Mouse (Mus musculus) lung, embryonic 16.5 days (tissue): ENCODE results near the gene Stip1. TPM values are rescaled to one million over a fixed set of nuclear protein-coding genes. Genes with fewer than 3 reads are reported as not detected.

Source experiments
- ATAC-seq: fragments of 200-750 bp; cut with Nextera tagmentation; 2 replicates; pipeline ENCODE4 v1.8.0; 2017; ENCODE audit warnings: low read depth, mild to moderate bottlenecking, moderate library complexity
- H3K27ac ChIP-seq: fragments of 300-500 bp; sonication (generic); 2 replicates; pipeline ENCODE4 v1.5.1; 2014; ENCODE audit warnings: mild to moderate bottlenecking, control low read depth, low read length
- H3K27me3 ChIP-seq: fragments of 300-500 bp; sonication (generic); 2 replicates; pipeline ENCODE4 v1.6.1; 2014; ENCODE audit warnings: low read depth, low read length, mixed read lengths; ENCODE audit not compliant: control insufficient read depth, insufficient read depth
- H3K36me3 ChIP-seq: fragments of 300-500 bp; sonication (generic); 2 replicates; pipeline ENCODE4 v1.6.1; 2014; ENCODE audit warnings: low read length; ENCODE audit not compliant: control insufficient read depth, insufficient read depth
- H3K4me1 ChIP-seq: fragments of 300-500 bp; sonication (generic); replicated peaks from 2 replicates; pipeline ENCODE4 v1.6.1; 2014; ENCODE audit warnings: low read length, mixed read lengths; ENCODE audit not compliant: control insufficient read depth, insufficient read depth
- H3K4me2 ChIP-seq: fragments of 300-500 bp; sonication (generic); 2 replicates; pipeline ENCODE4 v1.6.1; 2014; ENCODE audit warnings: low read depth, low read length, control low read depth
- H3K4me3 ChIP-seq: fragments of 300-500 bp; sonication (generic); 2 replicates; pipeline ENCODE4 v1.5.1; 2014; ENCODE audit warnings: mild to moderate bottlenecking, low read length, control low read depth
- H3K9ac ChIP-seq: fragments of 300-500 bp; sonication (generic); 2 replicates; pipeline ENCODE4 v1.6.1; 2014; ENCODE audit warnings: low read length, control low read depth
- H3K9me3 ChIP-seq: fragments of 300-500 bp; sonication (generic); 2 replicates; pipeline ENCODE4 v1.6.1; 2016; ENCODE audit warnings: low read length; ENCODE audit not compliant: control insufficient read depth
- WGBS: fragments of 180-500 bp; shearing (Covaris S2); extraction: QIAGEN DNeasy Blood & Tissue Kit; methylation state at CpG from one replicate; pipeline ENCODE4 v1.1.7; 2014; 5-methylcytosine and 5-hydroxymethylcytosine counted together
- polyA plus RNA-seq: library from polyadenylated mRNA; unstranded; fragments of >200 nt; fragmentation: Nextera tagmentation; extraction: Ambion mirVana; gene quantifications from 2 replicates; pipeline ENCODE4 v1.2.1, GENCODE M21; 2015

Gene Stip1
- polyA plus RNA-seq, 1 experiment from 2014 or later: 243 TPM

DNA sequence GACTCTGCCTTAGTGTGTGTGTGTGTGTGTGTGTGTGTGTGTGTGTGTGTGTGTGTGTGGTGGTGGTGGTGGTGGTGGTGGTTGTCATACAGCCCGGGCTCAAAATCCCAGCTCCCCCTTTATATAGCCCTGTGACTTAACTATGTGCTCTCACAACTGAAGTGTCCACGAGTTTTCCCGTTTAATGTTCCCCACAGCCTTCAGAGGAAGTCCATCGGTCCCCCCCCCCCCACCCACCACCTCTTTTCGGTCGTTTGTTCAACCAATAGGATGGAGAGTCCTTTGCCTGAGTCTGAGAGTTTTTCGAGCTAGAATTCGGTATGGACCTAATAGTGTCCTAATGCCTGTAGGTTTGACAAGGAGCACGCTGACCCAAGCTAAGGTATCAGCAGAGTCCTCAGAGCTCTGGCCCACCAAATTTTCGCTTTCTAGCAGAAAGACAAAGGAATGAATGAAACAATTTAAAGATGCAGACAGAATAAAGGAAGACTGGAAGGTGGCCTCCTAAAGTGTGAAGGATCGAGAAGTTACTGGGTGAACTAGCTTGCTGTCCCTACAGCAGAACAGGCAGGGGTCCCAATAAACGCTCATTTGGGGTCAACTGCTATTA is 66.1 kb downstream of the Stip1 start:
- no peaks in the 10 kb centered on the region for H3K9me3 ChIP-seq
- peak overlapping the region; percentile 90 for H3K4me2 ChIP-seq
- WGBS: 29% methylated on average over 12 of the region's 12 CpGs
- no peak for ATAC-seq
- peaks cover 7% of the 10 kb centered on the region for H3K36me3 ChIP-seq
- peaks cover 40% of the 10 kb centered on the region for H3K4me1 ChIP-seq
- no peaks in the 10 kb centered on the region for H3K27me3 ChIP-seq
- H3K4me3 ChIP-seq: peak overlapping the region; percentile 73
- H3K27ac ChIP-seq: peak overlapping the region; percentile 34; the same call in 1 of the 2 replicates
- peak overlapping the region; percentile 78 for H3K9ac ChIP-seq

DNA sequence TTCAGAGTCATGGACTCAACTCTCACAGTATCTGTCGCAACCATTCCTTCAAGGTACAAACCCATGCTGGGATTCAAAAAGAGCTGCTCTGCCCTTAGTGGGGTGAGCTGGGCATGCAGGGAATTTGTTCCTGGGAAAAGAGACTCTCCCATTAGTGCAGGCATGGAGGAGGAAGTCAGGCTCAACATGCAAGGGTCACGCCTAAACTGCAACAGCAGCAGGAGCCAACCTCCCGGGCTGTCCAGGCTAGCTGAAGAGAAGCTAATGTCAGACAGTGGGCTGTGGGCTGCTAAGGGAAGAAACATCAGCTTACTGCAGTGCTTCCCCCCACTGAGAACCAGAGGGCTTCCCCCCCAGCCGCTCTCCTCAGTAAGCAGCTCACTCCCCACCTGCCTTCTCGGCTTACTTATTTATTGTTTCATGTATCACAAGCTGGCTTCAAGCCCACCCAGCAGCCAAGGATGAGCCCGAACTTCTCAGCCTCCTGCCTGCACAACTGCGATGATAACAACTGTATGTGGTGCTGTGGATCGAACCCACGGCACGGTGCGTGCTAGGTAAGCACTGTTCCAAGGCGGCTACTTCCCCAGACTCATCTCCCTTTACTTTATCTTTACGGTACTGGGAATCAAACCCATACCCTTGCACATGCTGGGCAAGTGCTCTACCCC is 67.4 kb downstream of the Stip1 start:
- Histone ChIP-seq H3K4me3 (no peak overlapping the region), H3K4me2 (no peak overlapping the region), H3K4me1 (peaks cover 39% of the 10 kb centered on the region), H3K36me3 (peaks cover 2% of the 10 kb centered on the region), H3K9me3 (no peaks in the 10 kb centered on the region), H3K27ac (no peak overlapping the region), H3K9ac (no peak overlapping the region), H3K27me3 (no peaks in the 10 kb centered on the region)
- no peak for ATAC-seq
- WGBS: 76% methylated on average over 13 of the region's 13 CpGs

DNA sequence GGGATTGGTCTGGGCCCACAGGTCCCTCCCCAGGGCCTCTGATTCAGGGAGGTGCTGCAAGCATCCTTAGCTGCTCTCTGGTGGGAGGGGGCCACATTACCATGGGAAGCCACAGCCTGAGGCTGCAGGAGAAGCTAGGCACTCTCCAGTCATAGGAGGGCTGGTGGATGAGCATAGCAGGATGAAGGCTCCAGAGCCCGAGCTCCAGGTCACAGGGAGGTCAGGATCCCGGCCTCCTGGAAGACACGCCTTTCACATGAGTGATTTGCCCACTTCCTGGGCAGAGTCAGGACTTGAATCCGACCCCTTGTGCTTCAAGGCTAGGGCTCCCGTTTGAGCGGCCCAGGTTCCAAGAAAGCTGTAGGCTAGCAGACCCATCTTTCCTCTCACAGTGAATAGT is 68.1 kb downstream of the Stip1 start:
- Histone ChIP-seq H3K27ac (no peak overlapping the region), H3K9me3 (no peaks in the 10 kb centered on the region), H3K27me3 (no peaks in the 10 kb centered on the region), H3K4me1 (peaks cover 34% of the 10 kb centered on the region), H3K4me2 (no peak overlapping the region), H3K36me3 (no peaks in the 10 kb centered on the region), H3K9ac (no peak overlapping the region), H3K4me3 (no peak overlapping the region)
- WGBS: 33% methylated on average over 6 of the region's 6 CpGs
- ATAC-seq: no peak

Other genes starting within 250 kb of the Stip1 start
- gene Rps6ka4, start 199.3 kb downstream of the Stip1 start, polyA plus RNA-seq: 39.1 and 41.5 TPM in 2 replicates
- 1.6 and 3.0 TPM in 2 replicates for gene Ccdc88b, start 181.8 kb downstream of the Stip1 start, polyA plus RNA-seq
- 136 and 137 TPM in 2 replicates for gene Trmt112, start 130.3 kb downstream of the Stip1 start, polyA plus RNA-seq
- gene Prdx5, start 129.9 kb downstream of the Stip1 start, polyA plus RNA-seq: 283 and 302 TPM in 2 replicates
- gene Esrra, start 118.2 kb downstream of the Stip1 start, polyA plus RNA-seq: 8.5 and 9.9 TPM in 2 replicates
- 2.5 TPM in 2 replicates for gene Catsperz, start 114.6 kb downstream of the Stip1 start, polyA plus RNA-seq
- 0.21 and 0.96 TPM in 2 replicates for gene Kcnk4, start 105.5 kb downstream of the Stip1 start, polyA plus RNA-seq
- gene Bad, start 98.1 kb downstream of the Stip1 start, polyA plus RNA-seq: 82.5 and 90.7 TPM in 2 replicates
- gene Gpr137, start 97.5 kb downstream of the Stip1 start, polyA plus RNA-seq: 25.2 TPM in 2 replicates
- 41.4 and 44.8 TPM in 2 replicates for gene Ppp1r14b, start 65.0 kb downstream of the Stip1 start, polyA plus RNA-seq
- 49.1 and 49.8 TPM in 2 replicates for gene Plcb3, start 63.5 kb downstream of the Stip1 start, polyA plus RNA-seq
- gene Fkbp2, start 59.5 kb downstream of the Stip1 start, polyA plus RNA-seq: 125 and 151 TPM in 2 replicates
- 20.8 and 28.9 TPM in 2 replicates for gene Vegfb, start 52.3 kb downstream of the Stip1 start, polyA plus RNA-seq
- gene Dnajc4, start 47.4 kb downstream of the Stip1 start, polyA plus RNA-seq: 26.4 and 30.3 TPM in 2 replicates
- gene Nudt22, start 43.9 kb downstream of the Stip1 start, polyA plus RNA-seq: 22.6 and 23.7 TPM in 2 replicates
- gene Trpt1, start 43.8 kb downstream of the Stip1 start, polyA plus RNA-seq: 10.9 and 12.3 TPM in 2 replicates
- 11.1 and 15.6 TPM in 2 replicates for gene Fermt3, start 20.5 kb downstream of the Stip1 start, polyA plus RNA-seq
- gene Macrod1, start 16.8 kb upstream of the Stip1 start, polyA plus RNA-seq: 15.3 and 17.6 TPM in 2 replicates
- 0.99 and 1.1 TPM in 2 replicates for gene Flrt1, start 65.8 kb upstream of the Stip1 start, polyA plus RNA-seq
- gene Otub1, start 166.3 kb upstream of the Stip1 start, polyA plus RNA-seq: 176 and 187 TPM in 2 replicates
- gene Cox8a, start 177.6 kb upstream of the Stip1 start, polyA plus RNA-seq: 899 and 904 TPM in 2 replicates
- gene Naa40, start 201.2 kb upstream of the Stip1 start, polyA plus RNA-seq: 54.3 and 56.1 TPM in 2 replicates
- 5.9 and 8.5 TPM in 2 replicates for gene Rcor2, start 227.4 kb upstream of the Stip1 start, polyA plus RNA-seq